Mouse (Mus musculus) effector memory CD4-positive, alpha-beta T cell, adult 7 months (primary cell): Measurements from ENCODE around the gene D5Ertd577e. TPM values are rescaled to one million over a fixed set of nuclear protein-coding genes. Genes with fewer than 3 reads are reported as not detected.

ENCODE experiments used
- polyA plus RNA-seq: library from polyadenylated mRNA; unstranded; fragments of 100-300 nt; shearing (Covaris generic); gene quantifications from one replicate; pipeline ENCODE4 v1.2.1, GENCODE M21; 2017

Gene D5Ertd577e
- not detected for polyA plus RNA-seq

GRCm38 (mm10) chr5:95456506-95456905 lies at the start of gene D5Ertd577e:
Gene D5Ertd577e, plus strand, starts transcription at chr5:95456806.

GRCm38 (mm10) chr5:95510458-95510857 lies 53.9 kb downstream of the D5Ertd577e start, which contains the start of gene Gm3286:
Gene Gm3286, plus strand, starts transcription at chr5:95510758.

Other genes starting within 250 kb of the D5Ertd577e start
- gene Gm10424, start 184.0 kb upstream of the D5Ertd577e start, polyA plus RNA-seq: not detected
- not detected for gene Gm3259, start 150.9 kb upstream of the D5Ertd577e start, polyA plus RNA-seq
- not detected for gene Gm3286, start 54.0 kb downstream of the D5Ertd577e start, polyA plus RNA-seq
- gene Gm7971, start 138.1 kb downstream of the D5Ertd577e start, polyA plus RNA-seq: not detected